Mouse (Mus musculus): ENCODE data around the gene 4930522L14Rik. TPM values are rescaled to one million over a fixed set of nuclear protein-coding genes. Genes with fewer than 3 reads are reported as not detected.
"Not testable (repeated sequence)": the region's sequence is repeated elsewhere in the genome, so short reads cannot be mapped to it uniquely, and the experiment has no call there.

Gene 4930522L14Rik
- polyA plus RNA-seq, 1 experiment from 2014 or later, result 12.3 TPM

DNA sequence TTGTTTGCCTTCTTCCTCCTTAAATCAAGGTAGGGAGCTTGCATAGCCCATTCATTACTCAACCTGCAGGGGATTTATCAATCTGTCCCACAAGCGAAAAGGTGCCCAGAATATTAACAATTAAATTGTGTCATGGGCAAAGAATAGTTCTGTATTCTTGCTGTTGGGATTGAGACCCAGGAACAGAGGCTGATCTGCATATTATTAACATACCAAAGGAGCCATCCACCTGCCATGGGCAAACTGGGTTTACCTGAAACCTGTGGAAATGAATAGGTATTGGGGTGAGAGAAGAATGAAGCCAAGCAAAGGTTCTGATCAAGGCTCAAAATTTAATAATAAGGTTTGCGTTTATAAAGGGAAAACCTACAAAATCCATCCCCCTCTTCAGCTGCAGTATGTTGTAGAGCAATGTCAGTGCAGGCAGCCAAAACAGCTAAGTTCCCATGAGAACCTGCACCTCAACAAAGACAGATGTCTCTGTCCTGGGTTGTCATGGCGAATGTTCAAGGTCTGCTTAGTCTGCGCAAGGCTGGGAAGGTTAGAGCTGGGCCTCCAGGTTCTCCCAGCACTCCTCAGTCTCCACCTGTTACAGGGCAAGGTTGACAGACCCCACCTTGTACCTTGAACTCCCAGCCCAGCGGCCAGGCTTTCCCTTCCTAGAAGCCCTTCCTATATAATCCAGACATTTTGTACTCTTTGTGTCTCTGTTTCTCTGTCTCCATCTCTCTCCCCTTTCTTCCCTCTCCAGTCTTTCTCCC is 60.3 kb downstream of the 4930522L14Rik start:
- peak overlapping the region; percentile 74 for H3K9ac ChIP-seq (ENCODE audit: low read depth, low read length)
- 53% methylated on average over 5 of the region's 5 CpGs for WGBS
- not testable (repeated sequence) for H3K27me3 ChIP-seq (replicated peaks; ENCODE audit: control insufficient read depth, insufficient read depth, low read length); H3K9me3 ChIP-seq (ENCODE audit: control insufficient read depth, low read length); H3K27ac ChIP-seq (ENCODE audit: low read length); H3K36me3 ChIP-seq (ENCODE audit: control insufficient read depth, insufficient read depth, low read length); H3K4me1 ChIP-seq (ENCODE audit: control insufficient read depth, insufficient read depth, low read length)
- H3K4me2 ChIP-seq (ENCODE audit: low read depth, low read length), result 0 out of 2 replicates have a peak overlapping the region, but pooled peaks have one; percentile 27
- peak; percentile 67 for ATAC-seq
- peak overlapping the region; percentile 71 for H3K4me3 ChIP-seq (ENCODE audit: low read length)

DNA sequence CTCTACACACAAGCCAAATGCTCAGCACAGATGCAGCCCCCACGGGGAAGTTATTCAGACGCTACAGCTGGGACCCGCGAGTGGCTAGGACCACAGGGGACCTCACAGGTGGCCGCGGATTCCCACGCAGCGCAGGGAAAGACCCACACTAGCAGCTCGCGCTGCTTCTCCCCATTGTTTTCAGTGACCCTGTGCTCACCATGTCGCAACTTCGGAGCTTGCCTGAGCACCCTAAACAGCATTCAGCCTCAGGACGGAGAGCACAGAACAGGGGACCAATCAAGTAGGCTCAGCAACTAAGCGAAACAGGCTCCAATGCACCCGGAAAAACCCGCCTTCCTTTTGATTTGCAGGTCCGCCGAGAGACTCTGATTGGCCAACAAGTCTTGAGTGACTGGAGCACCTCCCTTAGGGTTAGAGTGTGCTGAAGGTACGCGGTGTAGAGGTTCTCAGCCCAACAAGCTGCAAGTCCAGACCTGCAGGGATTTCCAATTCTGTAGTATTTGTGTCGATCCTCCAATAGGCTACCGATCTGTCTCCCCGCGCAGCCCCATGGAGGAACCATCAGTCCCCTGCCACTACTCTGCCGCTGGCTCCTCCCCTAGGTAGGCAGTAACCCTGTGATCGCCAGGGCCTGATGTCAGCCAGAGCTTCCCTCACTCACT is 61.0 kb downstream of the 4930522L14Rik start, which contains the start of gene 5430403G16Rik:
TSS of gene 5430403G16Rik (minus strand) at position 505 of the 665 bp plus-strand sequence.
- peak within 1 kb of the TSS; percentile 71 for H3K4me3 ChIP-seq (ENCODE audit: low read length)
- H3K27ac ChIP-seq (ENCODE audit: low read length), result peak within 1 kb of the TSS; percentile 88
- not testable (repeated sequence) for H3K9me3 ChIP-seq (ENCODE audit: control insufficient read depth, low read length); H3K27me3 ChIP-seq (replicated peaks; ENCODE audit: control insufficient read depth, insufficient read depth, low read length); H3K36me3 ChIP-seq (ENCODE audit: control insufficient read depth, insufficient read depth, low read length); H3K4me1 ChIP-seq (ENCODE audit: control insufficient read depth, insufficient read depth, low read length)
- ATAC-seq, result peak; percentile 98
- 0% methylated on average over 24 of the region's 26 CpGs for WGBS
- peak within 1 kb of the TSS; percentile 74 for H3K9ac ChIP-seq (ENCODE audit: low read depth, low read length)
- H3K4me2 ChIP-seq (ENCODE audit: low read depth, low read length), result peak within 1 kb of the TSS; percentile 64

Other genes starting within 250 kb of the 4930522L14Rik start
- 10.4 and 13.5 TPM in 2 replicates for gene Crlf2, start 192.9 kb downstream of the 4930522L14Rik start, polyA plus RNA-seq (2015; fragmentation: Nextera tagmentation; extraction: Ambion mirVana)
- gene 5430403G16Rik, start 60.8 kb downstream of the 4930522L14Rik start, polyA plus RNA-seq (2015; fragmentation: Nextera tagmentation; extraction: Ambion mirVana), result 2.6 and 3.0 TPM in 2 replicates
- gene Gm15446, start 171.5 kb upstream of the 4930522L14Rik start, polyA plus RNA-seq (2015; fragmentation: Nextera tagmentation; extraction: Ambion mirVana), result 0.23 and 0.44 TPM in 2 replicates
- 13.2 and 14.8 TPM in 2 replicates for gene Zfp932, start 244.6 kb upstream of the 4930522L14Rik start, polyA plus RNA-seq (2015; fragmentation: Nextera tagmentation; extraction: Ambion mirVana)